Mouse (Mus musculus) MEL-GATA-1-ER (cell line): ENCODE results near the gene Gimap8.

Experiments
- DNase-seq: peaks from one replicate; pipeline ENCODE4 v3.0.0-alpha.2; 2012; ENCODE audit warnings: low read depth; ENCODE audit errors: extremely low read depth

Gene Gimap8

GRCm38 (mm10) chr6:48637811-48638500 is 9.1 kb upstream of the Gimap8 start:
- no peak for DNase-seq

- no peak for DNase-seq
Measured at GRCm38 (mm10) chr6:48638553-48638952, 8.5 kb upstream of the Gimap8 start.

GRCm38 (mm10) chr6:48641391-48641790 is 5.6 kb upstream of the Gimap8 start:
- no peak for DNase-seq

- DNase-seq = peak; percentile 16
Measured at GRCm38 (mm10) chr6:48642764-48643292, 4.2 kb upstream of the Gimap8 start.

- DNase-seq = peak; percentile 18
Measured at GRCm38 (mm10) chr6:48645660-48646308, 1.2 kb upstream of the Gimap8 start.

GRCm38 (mm10) chr6:48646309-48646690 is 734 bp upstream of the Gimap8 start:
- DNase-seq = no peak

GRCm38 (mm10) chr6:48647611-48648010 is 577 bp downstream of the Gimap8 start:
- DNase-seq = no peak

- DNase-seq = no peak
Measured at GRCm38 (mm10) chr6:48648779-48649178, 1.7 kb downstream of the Gimap8 start.

GRCm38 (mm10) chr6:48650041-48650440 is 3.0 kb downstream of the Gimap8 start:
- no peak for DNase-seq

GRCm38 (mm10) chr6:48658721-48659120 is 11.7 kb downstream of the Gimap8 start:
- no peak for DNase-seq

GRCm38 (mm10) chr6:48664750-48665149 is 17.7 kb downstream of the Gimap8 start:
- DNase-seq = no peak

GRCm38 (mm10) chr6:48665471-48665870 is 18.4 kb downstream of the Gimap8 start:
- DNase-seq = no peak

- no peak for DNase-seq
Measured at GRCm38 (mm10) chr6:48666159-48666586, 19.1 kb downstream of the Gimap8 start.

- no peak for DNase-seq
Measured at GRCm38 (mm10) chr6:48668022-48668421, 21.0 kb downstream of the Gimap8 start.

- no peak for DNase-seq
Measured at GRCm38 (mm10) chr6:48669446-48669969, 22.5 kb downstream of the Gimap8 start.

GRCm38 (mm10) chr6:48674291-48675058 is 27.4 kb downstream of the Gimap8 start:
- no peak for DNase-seq

GRCm38 (mm10) chr6:48675400-48675930 is 28.4 kb downstream of the Gimap8 start:
- DNase-seq = no peak

GRCm38 (mm10) chr6:48675931-48676859 is 29.2 kb downstream of the Gimap8 start, which contains the start of gene Gimap9:
TSS of gene Gimap9 (plus strand) at chr6:48676129.
- peak; percentile 39 for DNase-seq

GRCm38 (mm10) chr6:48676860-48677415 is 29.9 kb downstream of the Gimap8 start:
- no peak for DNase-seq
